Mouse (Mus musculus) cerebral cortex, adult 2 months (tissue): ENCODE data around the gene Ano10.

Experiments
- WGBS: fragments of 180-500 bp; shearing (Covaris S2); methylation state at CpG from one replicate; pipeline ENCODE4 v1.1.7; 2018; 5-methylcytosine and 5-hydroxymethylcytosine counted together

Gene Ano10

GRCm38 (mm10) chr9:122156389-122157078 is 137.7 kb downstream of the Ano10 start:
- 77% methylated on average over 5 of the region's 5 CpGs for WGBS

DNA sequence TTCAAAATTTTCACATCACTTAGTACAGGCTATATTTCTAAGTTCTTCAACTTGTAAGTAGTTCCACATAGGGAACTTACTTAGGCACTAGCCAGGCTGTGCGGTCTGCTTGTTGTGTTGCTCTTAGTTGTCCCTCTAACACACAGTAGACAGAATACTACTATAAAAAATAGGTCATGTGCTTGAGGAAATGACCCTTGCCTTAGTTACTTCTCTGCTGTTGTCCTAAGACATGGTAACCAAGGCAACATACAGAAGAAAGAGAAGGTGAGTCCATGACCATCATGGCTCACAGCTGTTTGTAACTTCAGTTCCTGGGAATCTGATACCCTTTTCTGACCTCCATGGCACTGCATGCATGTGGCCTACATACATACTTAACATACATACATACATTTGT is 139.0 kb downstream of the Ano10 start:
- 79% methylated on average over 1 of the region's 1 CpGs for WGBS

DNA sequence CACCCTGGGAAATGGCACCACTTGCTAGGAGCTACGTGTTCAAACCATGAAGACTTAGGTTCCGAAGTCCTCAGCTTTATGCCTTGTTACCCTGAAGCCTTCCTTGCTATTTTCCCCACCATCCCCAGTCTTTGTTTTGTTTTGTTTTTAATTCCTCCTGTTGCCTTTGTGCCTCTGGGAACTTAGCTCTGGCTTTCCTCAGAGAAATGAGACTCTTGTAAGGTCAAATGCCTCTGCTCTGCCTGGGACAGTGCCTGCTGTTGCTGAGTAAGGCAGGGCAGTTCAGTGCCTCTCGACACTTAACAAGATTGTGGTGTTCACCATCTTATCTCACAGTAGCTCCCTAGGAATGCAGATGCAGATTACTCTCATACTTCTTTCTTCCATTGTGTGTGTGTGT is 140.8 kb downstream of the Ano10 start:
- 84% methylated on average over 3 of the region's 3 CpGs for WGBS

DNA sequence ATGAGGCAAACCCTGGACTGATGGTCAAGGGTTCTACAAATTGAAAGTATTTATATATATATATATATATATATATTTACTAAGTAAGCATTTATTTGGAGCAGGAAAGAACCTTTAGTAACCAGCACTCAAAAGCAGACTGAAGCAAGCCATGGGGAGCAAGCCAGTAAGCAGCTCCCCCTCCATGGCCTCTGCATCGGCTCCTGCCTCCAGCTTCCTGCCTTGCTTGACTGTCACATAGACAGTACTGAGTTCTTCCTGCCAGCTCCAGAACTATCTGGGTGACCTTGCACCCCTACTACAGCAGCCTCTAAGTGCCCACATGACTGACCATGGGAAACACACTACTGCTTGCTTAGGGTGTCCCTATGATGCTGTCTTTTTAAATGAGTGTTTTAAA is 141.7 kb downstream of the Ano10 start:
- 57% methylated on average over 1 of the region's 1 CpGs for WGBS

- WGBS, result 89% methylated on average over 4 of the region's 4 CpGs
Observed at GRCm38 (mm10) chr9:122152063-122152462, 142.2 kb downstream of the Ano10 start.

DNA sequence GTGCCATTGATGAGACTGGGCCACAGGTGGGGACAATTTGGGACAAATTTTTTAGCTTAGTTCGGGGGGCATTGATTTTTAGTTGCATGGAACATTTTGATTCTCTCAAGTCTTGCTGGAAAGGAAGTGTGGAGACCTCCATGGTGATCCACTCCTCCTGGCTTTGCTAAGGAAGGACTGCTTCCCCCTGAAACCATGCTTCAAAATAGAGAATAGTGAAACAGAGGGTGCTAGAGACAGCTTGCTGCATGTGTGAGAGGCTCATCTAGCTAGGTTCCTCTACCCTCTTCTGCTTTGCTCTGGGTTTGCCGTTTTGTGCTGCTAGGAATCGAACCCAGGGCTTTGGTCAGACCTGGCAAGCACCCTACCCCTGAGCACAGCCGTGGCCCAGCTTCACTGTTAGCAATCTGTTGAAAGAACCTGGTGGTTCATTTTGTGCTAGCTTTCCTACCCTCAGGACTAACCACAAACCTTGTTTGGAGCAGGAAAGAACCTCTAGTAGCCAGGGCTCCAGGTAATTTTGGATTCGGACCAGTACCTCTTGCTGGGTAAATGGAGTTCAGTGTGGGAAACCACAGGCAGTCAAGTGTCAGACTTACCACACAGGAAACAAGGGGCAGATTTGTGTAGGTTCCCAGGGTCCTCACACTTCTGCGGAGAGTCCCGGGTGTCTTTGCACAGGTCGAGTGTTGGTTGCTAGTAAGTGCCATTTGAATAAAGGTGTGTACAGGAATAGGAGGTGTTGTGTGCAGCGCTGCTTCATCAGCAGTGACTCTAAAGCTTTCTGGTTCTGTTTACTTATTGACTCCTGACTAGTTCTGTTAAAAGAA is 144.0 kb downstream of the Ano10 start:
- WGBS, result 82% methylated on average over 9 of the region's 9 CpGs

GRCm38 (mm10) chr9:122148356-122148755 is 145.9 kb downstream of the Ano10 start:
- WGBS, result 63% methylated on average over 3 of the region's 3 CpGs

GRCm38 (mm10) chr9:122146124-122146870 is 147.9 kb downstream of the Ano10 start:
- 55% methylated on average over 4 of the region's 4 CpGs for WGBS

- 98% methylated on average over 3 of the region's 3 CpGs for WGBS
Observed at GRCm38 (mm10) chr9:122144776-122145175, 149.4 kb downstream of the Ano10 start.

DNA sequence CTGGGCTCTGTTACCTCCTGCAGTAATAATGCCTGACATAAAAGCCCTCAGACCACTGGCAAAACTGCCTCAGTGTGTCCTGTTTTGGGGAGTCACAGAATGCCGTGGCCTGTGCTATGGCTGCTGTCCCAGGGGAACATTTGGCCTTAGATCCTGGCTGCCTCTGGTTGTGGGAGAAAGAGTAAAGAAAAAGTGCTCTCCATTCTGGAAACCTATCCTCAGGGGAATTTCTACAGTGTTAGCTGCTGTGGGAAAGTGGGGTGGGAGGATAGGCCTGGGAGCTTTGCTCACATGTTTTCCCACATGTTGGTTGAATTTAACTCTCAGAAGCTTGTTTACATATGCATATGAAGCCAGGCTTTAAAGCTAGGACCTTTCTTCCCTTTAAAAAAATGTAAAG is 151.0 kb downstream of the Ano10 start:
- WGBS, result 52% methylated on average over 1 of the region's 1 CpGs

DNA sequence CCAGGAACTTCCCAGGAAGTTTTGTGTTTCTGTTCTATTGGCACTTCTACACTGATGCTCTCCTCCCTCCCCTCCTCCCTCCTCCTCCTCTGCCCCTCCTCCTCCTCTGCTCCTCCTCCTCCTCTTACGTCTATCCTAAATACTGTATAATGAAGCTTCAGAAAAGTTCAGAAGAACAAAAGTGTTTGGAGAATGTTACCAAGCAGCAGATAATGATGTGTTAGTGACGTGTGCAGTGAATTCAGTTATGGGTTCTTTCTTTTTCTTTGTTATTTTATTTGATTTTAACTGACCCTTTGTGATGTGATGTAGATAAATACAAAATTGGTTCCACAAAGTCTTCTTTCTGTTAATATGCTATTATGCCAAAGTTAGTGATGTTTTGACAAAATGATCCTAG is 155.0 kb downstream of the Ano10 start:
- 49% methylated on average over 2 of the region's 2 CpGs for WGBS

DNA sequence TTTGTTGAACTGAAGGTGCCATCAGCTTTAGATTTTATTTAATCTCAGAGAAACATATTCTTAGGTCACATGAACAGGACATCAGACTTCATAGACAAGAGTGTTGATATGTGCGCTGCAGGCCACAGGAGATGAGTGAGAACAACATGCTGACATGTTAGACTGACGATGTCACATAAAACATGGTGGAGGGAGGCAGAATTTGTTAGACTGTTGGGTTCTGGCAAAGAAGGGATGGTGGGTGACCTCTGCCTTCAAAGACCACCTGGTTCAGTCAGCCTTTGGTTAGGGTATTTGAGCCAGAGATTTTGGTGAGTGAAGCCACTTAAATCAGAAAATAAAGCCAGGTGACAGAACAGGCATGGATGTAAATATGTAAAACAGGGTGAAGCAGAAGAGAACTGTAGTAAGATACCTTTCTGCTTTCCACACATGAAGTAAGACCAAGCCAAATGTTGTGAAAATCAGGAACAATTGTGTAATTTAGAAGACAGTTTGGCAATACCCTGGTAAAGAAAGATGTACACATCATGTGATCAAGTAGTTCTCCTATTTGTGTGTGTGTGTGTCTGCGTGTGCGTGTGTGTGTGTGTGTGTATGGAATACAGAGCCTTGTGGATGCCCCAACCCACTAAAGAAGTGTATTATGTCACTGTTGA is 155.7 kb downstream of the Ano10 start:
- WGBS, result 93% methylated on average over 4 of the region's 4 CpGs

- 80% methylated on average over 1 of the region's 1 CpGs for WGBS
Observed at GRCm38 (mm10) chr9:122137960-122138359, 156.3 kb downstream of the Ano10 start.

DNA sequence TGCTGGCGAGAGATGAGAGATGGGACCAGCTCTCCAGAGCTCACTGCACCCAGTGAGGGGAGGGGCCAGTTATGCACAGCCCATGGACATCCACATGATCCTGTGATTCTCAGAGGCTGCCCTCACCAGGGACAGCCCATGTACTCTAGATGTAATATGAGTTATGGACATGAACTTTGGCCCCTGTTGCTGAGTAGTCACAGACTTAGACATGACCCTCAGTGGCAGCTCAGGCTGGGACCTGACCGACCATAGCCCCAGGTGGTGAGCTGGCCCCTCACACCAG is 158.4 kb downstream of the Ano10 start:
- 79% methylated on average over 2 of the region's 2 CpGs for WGBS

DNA sequence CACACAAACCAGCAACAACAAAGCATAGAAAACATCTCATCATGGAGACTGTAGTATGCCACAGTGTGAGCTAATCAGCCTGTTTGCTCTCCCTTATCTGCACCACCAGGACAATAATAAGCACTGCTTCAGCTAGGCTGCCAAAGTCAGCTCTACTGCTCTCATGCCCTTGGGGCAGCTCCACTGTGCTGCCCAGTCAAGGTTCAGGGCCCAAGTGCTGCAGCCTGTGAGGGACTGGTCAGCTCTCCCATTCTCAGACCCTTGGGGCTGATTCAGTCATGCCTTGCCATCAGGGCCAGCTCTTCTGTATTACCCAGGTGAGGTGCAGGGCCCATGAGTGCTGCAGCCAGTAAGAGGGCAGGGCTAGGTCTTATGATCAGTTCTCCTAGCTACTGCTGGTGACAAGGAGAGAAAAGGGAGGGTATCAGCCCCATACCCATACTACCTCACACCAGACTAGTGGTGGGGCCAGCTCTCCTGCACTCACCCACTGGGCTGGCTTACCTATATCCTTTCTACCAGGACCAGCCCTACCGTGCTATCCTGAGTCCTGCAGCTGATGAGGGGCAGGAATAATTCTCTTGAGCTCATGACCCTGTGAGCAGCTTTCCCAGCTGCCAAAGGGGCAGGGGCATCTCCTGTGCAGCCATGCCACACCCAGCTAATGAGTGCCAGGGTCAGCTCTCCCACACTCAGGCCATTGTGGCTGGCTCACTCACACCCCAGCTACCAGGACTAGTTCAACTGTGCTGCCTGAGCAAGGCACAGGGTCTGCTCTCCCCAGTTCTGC is 158.9 kb downstream of the Ano10 start:
- 55% methylated on average over 1 of the region's 1 CpGs for WGBS

DNA sequence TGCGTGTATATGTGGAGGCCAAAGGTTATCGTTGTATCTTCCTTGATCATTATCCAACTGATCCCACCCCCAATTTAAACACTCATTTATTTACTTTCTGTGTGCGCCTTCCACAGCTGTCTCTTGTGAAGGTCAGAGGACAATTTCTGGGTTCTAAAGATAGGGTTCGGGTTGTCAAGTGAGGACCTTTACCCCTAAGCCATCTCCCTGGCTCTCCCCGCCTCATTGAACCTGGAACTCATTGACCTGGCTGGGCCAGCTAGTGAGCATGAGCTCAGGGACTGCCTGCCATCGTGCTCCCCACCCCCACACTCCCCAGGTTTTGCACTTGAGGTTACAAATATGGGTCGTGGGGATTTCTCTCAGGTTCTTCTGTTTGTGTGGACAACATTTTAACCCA is 162.1 kb downstream of the Ano10 start:
- 87% methylated on average over 7 of the region's 7 CpGs for WGBS

DNA sequence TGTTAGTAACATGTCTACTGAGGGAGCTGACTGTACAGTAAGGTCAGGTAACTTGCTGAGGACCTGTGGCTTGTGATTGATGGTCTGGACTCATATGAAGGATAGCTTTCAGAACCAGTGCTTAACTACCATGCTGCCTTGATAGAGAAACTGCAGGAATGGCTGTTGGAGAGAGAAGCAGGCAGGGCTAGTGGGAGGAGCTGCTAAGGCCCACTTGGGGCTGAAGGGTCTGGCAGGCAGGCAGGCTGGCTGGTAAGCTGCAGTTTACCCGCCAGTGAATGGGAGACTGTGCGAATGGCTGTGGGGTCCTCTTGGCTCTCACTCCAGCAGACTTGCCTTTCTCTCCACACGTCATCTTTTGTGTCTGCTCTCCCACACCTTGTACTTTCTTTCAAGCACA is 163.6 kb downstream of the Ano10 start:
- 53% methylated on average over 3 of the region's 3 CpGs for WGBS

- 37% methylated on average over 5 of the region's 5 CpGs for WGBS
Observed at GRCm38 (mm10) chr9:122128686-122129085, 165.5 kb downstream of the Ano10 start.

DNA sequence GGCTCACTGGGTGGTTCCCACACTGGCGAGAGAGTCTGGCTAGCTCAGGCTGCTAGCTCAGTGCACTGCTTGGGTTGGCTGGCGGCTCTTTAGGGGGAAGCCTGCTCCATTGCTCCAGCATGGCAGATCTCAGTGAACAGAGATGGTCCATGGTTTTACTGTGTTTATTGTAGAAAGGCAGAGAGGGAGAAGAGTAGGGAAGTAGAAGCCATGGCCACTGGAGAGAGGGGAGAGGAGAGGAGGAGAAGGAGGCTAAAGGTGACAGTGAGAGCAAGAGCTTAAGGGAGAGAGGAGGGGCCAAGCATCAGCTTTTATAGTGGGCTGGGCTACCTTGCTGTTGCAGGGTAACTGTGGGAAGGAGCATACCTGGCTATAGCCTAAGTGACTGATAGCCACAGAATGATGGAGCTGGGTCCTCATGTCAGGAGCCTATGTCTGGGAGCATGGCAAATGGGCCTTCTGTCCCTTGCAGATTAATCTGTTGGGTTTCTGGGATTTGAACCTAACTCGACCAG is 166.9 kb downstream of the Ano10 start:
- WGBS, result 75% methylated on average over 3 of the region's 3 CpGs

DNA sequence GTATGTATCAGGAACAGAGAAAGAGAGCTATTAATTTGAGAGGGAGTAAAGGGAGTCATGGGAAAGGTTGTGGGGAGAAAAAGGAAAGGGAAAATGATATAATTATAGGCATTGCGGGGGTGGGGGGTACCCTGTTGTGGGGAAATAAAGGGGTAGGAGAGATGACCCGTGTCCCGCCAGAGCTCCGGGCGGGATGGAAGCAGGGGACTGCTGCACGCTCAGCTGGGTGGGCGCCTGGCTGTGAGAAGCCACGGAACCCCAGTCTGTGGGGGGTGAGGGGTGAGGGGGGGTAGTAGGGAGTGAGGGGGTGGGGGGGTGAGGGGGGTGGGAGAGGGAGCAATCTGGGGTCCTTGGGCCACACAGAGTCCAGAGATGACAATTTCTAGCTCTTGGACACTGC is 167.4 kb downstream of the Ano10 start:
- 72% methylated on average over 8 of the region's 8 CpGs for WGBS
